In genomic region chr2:58711049-58711448, GRCm38 (mm10) we compare ENCODE assay signal across 15 mouse cellular contexts.
A peak's percentile ranks its signal among the peaks of the same experiment; 100 is the strongest.
DNase-seq lines count a peak whose midpoint lies in the region; ATAC-seq and TF ChIP-seq lines count a peak whose summit lies in the region.
"Had no signal": no experiment of that assay in that cellular context is flagged by ENCODE, and none has a peak within 500 bp of the region (broad histone marks: within the 10 kb centered on the region; RNA-seq: fewer than 3 reads in every experiment).

No protein-coding gene starts in this region.

- no peak for TF ChIP-seq POLR2A in testis, adult 2 months (IDR thresholded peaks at IDR 0.05; ENCODE audit: control insufficient read depth, low read depth, low read length)

- H3K4me1 ChIP-seq in embryonic facial prominence, embryonic 12.5 days, result peaks cover 9% of the 10 kb centered on the region; the same call in 1 of the 2 replicates
- H3K4me1 ChIP-seq in embryonic facial prominence, embryonic 10.5 days, result peaks cover 23% of the 10 kb centered on the region
- peaks cover 34 to 53% of the 10 kb centered on the region in 2 experiments for H3K4me1 ChIP-seq in heart, embryonic 14.5 days (ENCODE audit: control insufficient read depth in 2 of 2, insufficient read depth in 2 of 2, low read length in 2 of 2)
- H3K4me1 ChIP-seq in testis, adult 2 months (ENCODE audit: control insufficient read depth, insufficient read depth, low read length), result no peaks in the 10 kb centered on the region

- ATAC-seq in embryonic facial prominence, embryonic 12.5 days (ENCODE audit: insufficient number of reproducible peaks, insufficient read depth, low FRiP score, low TSS enrichment), result no peak
- no peak for ATAC-seq in heart, embryonic 14.5 days (ENCODE audit: insufficient number of reproducible peaks, insufficient read depth, low FRiP score, low read depth)
- ATAC-seq: midbrain, embryonic 16.5 days had no signal

- no peaks in the 10 kb centered on the region for H3K36me3 ChIP-seq in embryonic facial prominence, embryonic 12.5 days
- no peaks in the 10 kb centered on the region for H3K36me3 ChIP-seq in embryonic facial prominence, embryonic 10.5 days (replicated peaks)
- H3K36me3 ChIP-seq in heart, embryonic 14.5 days (ENCODE audit: control insufficient read depth, insufficient read depth, low read length), result no peaks in the 10 kb centered on the region
- no peaks in the 10 kb centered on the region for H3K36me3 ChIP-seq in testis, adult 2 months (ENCODE audit: control insufficient read depth, insufficient read depth, low read length)
- H3K36me3 ChIP-seq: forebrain, embryonic 10.5 days; lung, embryonic 15.5 days had no signal

- H3K9ac ChIP-seq in embryonic facial prominence, embryonic 12.5 days, result no peak overlapping the region
- H3K9ac ChIP-seq in heart, embryonic 14.5 days (ENCODE audit: low read length), result no peak overlapping the region
- H3K9ac ChIP-seq: forebrain, postnatal 0 days; liver, embryonic 14.5 days; lung, embryonic 15.5 days had no signal

- H3K27me3 ChIP-seq in embryonic facial prominence, embryonic 12.5 days, result no peaks in the 10 kb centered on the region
- H3K27me3 ChIP-seq in embryonic facial prominence, embryonic 10.5 days (replicated peaks; ENCODE audit: low read depth, poor library complexity, severe bottlenecking), result no peaks in the 10 kb centered on the region
- no peaks in the 10 kb centered on the region for H3K27me3 ChIP-seq in heart, embryonic 14.5 days (ENCODE audit: control insufficient read depth, insufficient read depth, low read length)
- H3K27me3 ChIP-seq in testis, adult 2 months (ENCODE audit: control insufficient read depth, insufficient read depth, low read length), result no peaks in the 10 kb centered on the region
- H3K27me3 ChIP-seq: lung, embryonic 15.5 days had no signal

- no peaks in the 10 kb centered on the region for H3K9me3 ChIP-seq in embryonic facial prominence, embryonic 12.5 days
- H3K9me3 ChIP-seq in embryonic facial prominence, embryonic 10.5 days, result no peaks in the 10 kb centered on the region
- H3K9me3 ChIP-seq in heart, embryonic 14.5 days (ENCODE audit: control insufficient read depth, low read length), result no peaks in the 10 kb centered on the region
- H3K9me3 ChIP-seq: forebrain, embryonic 10.5 days; lung, embryonic 15.5 days had no signal

- WGBS in embryonic facial prominence, embryonic 12.5 days, result 74% methylated on average over 4 of the region's 4 CpGs
- 84% methylated on average over 4 of the region's 4 CpGs for WGBS in embryonic facial prominence, embryonic 10.5 days
- 71% methylated on average over 4 of the region's 4 CpGs for whole genome bisulfite sequencing in heart, embryonic 14.5 days

- no peak overlapping the region for H3K4me3 ChIP-seq in embryonic facial prominence, embryonic 12.5 days
- H3K4me3 ChIP-seq in embryonic facial prominence, embryonic 10.5 days, result no peak overlapping the region
- no peak overlapping the region for H3K4me3 ChIP-seq in heart, embryonic 14.5 days (ENCODE audit: control insufficient read depth in 1 of 2, insufficient read depth in 1 of 2, low read depth in 1 of 2, low read length in 2 of 2)
- no peak overlapping the region for H3K4me3 ChIP-seq in testis, adult 2 months (ENCODE audit: control insufficient read depth, low read depth, low read length)
- H3K4me3 ChIP-seq: forebrain, embryonic 10.5 days; lung, embryonic 15.5 days had no signal

- H3K4me2 ChIP-seq in embryonic facial prominence, embryonic 12.5 days (replicated peaks), result no peak overlapping the region
- no peak overlapping the region for H3K4me2 ChIP-seq in heart, embryonic 14.5 days (ENCODE audit: low read length)
- H3K4me2 ChIP-seq: lung, embryonic 15.5 days had no signal

- 0 out of 2 replicates have a peak overlapping the region, but pooled peaks have one; percentile 71 for H3K27ac ChIP-seq in embryonic facial prominence, embryonic 12.5 days
- H3K27ac ChIP-seq in embryonic facial prominence, embryonic 10.5 days (replicated peaks), result no peak overlapping the region
- peak overlapping the region; percentile 81 to 96 for H3K27ac ChIP-seq in heart, embryonic 14.5 days (replicated peaks in 1 of 2; ENCODE audit: control insufficient read depth in 1 of 2, insufficient read depth in 1 of 2, low read depth in 2 of 2, low read length in 2 of 2)
- peak overlapping the region; percentile 40; the same call in 1 of the 2 replicates for H3K27ac ChIP-seq in testis, adult 2 months (ENCODE audit: control insufficient read depth, insufficient read depth, low read depth, low read length)
- H3K27ac ChIP-seq: forebrain, embryonic 10.5 days; liver, embryonic 14.5 days had no signal

- DNase-seq in embryonic facial prominence, embryonic 10.5 days (ENCODE audit: low spot score), result no peak
- no peak for DNase-seq in heart, adult 18-20 months
- DNase-seq in testis, postnatal 10 days (ENCODE audit: low spot score), result no peak
- DNase-seq in urinary bladder, postnatal 25 days (ENCODE audit: low spot score), result no peak
- DNase-seq in kidney, postnatal 36 days, result no peak
- DNase-seq: cerebellum, adult 9-11 months; forebrain, postnatal 0 days; lung, postnatal 4 days had no signal

- no peak for TF ChIP-seq CTCF in testis, adult 2 months (IDR thresholded peaks at IDR 0.05; ENCODE audit: control insufficient read depth, insufficient read depth, insufficient replicate concordance, low read depth, low read length)
